In the genomic region with DNA sequence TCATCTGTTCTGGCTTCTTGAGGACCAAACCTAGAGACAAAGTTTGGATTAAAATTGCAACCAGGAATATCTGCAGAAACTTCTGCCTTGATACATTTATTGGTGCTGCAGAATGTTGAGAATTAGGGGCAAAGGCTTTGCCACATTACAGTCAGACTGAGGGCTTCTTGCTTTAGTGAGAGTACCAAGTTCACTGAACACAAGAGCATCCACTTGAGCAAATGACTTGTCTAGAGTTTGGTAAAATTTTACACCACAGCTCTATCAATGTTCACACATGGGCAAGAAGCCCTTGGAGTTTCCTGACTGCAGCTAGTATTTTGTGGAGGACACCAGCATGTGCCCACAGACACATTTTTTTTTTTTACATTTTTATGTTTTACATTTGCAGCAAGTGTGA, we compare ENCODE assay signal across 19 mouse cellular contexts. TPM values are rescaled to one million over a fixed set of nuclear protein-coding genes. Genes with fewer than 3 reads are reported as not detected.
"Had no signal": no experiment of that assay in that cellular context is flagged by ENCODE, and none has a peak within 500 bp of the region (broad histone marks: within the 10 kb centered on the region; RNA-seq: fewer than 3 reads in every experiment).

No protein-coding gene starts in this region.

- H3K4me3 ChIP-seq: neural tube, embryonic 13.5 days; neural tube, embryonic 15.5 days; stomach, embryonic 15.5 days had no signal

- H3K9me3 ChIP-seq: neural tube, embryonic 13.5 days; neural tube, embryonic 15.5 days; stomach, embryonic 15.5 days had no signal

- H3K9ac ChIP-seq: neural tube, embryonic 13.5 days; neural tube, embryonic 15.5 days; stomach, embryonic 15.5 days had no signal

- H3K27ac ChIP-seq: neural tube, embryonic 13.5 days; neural tube, embryonic 15.5 days; stomach, embryonic 15.5 days; stomach, postnatal 0 days had no signal

- H3K36me3 ChIP-seq: neural tube, embryonic 13.5 days; neural tube, embryonic 15.5 days; stomach, embryonic 15.5 days had no signal

- DNase-seq: retina, postnatal 1 day; right cerebral cortex, adult 18-20 months; right cerebral cortex, postnatal 14 days; right cerebral cortex, postnatal 25 days; right cerebral cortex, postnatal 4 days; spleen, adult 18-20 months; thymus, adult 18-20 months; thymus, adult 2 months; thymus, postnatal 14 days; thymus, postnatal 25 days; thymus, postnatal 36 days; thymus, postnatal 4 days had no signal

- H3K4me2 ChIP-seq: neural tube, embryonic 13.5 days; neural tube, embryonic 15.5 days; stomach, embryonic 15.5 days had no signal

- H3K27me3 ChIP-seq: neural tube, embryonic 13.5 days; neural tube, embryonic 15.5 days; stomach, embryonic 15.5 days had no signal

- H3K4me1 ChIP-seq: neural tube, embryonic 13.5 days; neural tube, embryonic 15.5 days; stomach, embryonic 15.5 days had no signal

RNA-seq across cellular contexts. Expression of a gene that starts 47.7 kb away (rescaled TPM):
- polyA plus RNA-seq: neural tube, embryonic 13.5 days; neural tube, embryonic 15.5 days; small intestine, adult 2 months; spleen, adult 2 months; testis, adult 2 months had no signal
